Mouse (Mus musculus) neutrophil, adult 5-6 weeks (primary cell): ENCODE data around the gene Adgra3. TPM values are rescaled to one million over a fixed set of nuclear protein-coding genes. Genes with fewer than 3 reads are reported as not detected.

Source experiments
- ATAC-seq: fragments of 151-379, 151-347 bp; 2 replicates; pipeline ENCODE4 v1.8.0; 2017; ENCODE audit warnings: mild to moderate bottlenecking, moderate TSS enrichment; ENCODE audit not compliant: insufficient number of reproducible peaks, poor library complexity, low FRiP score, severe bottlenecking; ENCODE audit errors: extremely low read depth
- total RNA-seq: library from RNA; stranded (forward); fragments of 200-1000 nt; gene quantifications from 2 replicates; pipeline ENCODE4 v1.2.3, GENCODE M21; 2017

Gene Adgra3
- total RNA-seq, 1 experiment from 2014 or later: 0.35 TPM

DNA sequence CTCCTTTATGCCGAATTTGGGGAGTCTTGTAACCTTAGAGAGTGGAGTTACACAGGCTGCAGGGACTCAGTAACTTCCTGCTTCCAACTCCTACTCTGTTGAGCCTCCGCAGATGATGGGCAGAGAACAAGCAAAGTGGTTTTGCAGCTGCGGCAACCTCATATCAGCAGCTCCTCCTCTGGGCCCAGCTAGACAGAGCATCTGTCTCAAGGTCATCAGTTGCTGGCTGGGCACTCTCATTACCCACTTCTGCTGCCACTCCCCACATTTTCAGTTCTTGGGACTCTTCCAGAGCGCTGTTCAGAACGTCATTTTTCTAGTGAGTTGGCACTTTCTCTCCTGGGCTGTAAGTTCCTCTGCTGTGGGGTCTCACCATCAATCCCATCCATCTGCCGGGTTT, 24.6 kb downstream of the Adgra3 start:
- no peak for ATAC-seq

DNA sequence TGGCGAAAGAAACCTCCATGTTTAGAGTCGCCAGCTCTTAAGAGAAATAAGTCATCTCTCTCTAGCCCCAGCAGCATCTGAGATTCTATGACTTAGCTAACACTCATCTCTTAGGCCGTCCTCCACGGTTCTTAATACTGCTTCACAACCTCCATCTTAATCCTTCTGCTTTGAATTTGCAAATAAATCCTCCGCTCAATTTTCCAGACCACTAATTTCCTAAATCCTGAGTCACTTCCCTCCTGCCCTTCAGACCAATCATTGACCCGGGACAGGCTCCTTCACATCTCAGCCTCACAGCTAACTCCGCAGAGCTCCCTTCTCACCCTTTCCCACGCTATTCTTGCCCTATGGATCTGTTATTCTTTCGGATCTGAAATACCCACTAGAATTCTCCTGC, 25.1 kb downstream of the Adgra3 start:
- ATAC-seq: no peak

DNA sequence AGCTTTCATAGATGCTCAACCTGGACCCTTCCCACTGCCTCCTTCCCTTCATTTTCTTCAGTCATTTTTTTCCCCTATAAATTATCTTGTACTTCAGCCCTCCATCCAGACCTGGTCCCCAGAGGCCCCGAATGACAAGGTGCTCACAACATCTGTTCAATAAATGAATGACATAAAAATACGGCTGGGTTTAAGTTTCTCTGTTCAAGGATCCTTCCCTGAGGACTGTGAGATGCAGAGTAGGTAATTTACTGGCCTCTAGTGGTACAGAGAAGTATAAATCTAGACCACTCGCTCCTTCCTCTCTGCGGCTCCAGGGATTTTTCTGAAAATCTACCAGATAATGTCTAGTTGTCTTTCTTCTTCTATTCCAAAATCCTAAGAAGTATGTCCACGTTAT, 26.5 kb downstream of the Adgra3 start:
- ATAC-seq: no peak

- no peak for ATAC-seq
Observed at GRCm38 (mm10) chr5:50031763-50032272, 27.0 kb downstream of the Adgra3 start.

DNA sequence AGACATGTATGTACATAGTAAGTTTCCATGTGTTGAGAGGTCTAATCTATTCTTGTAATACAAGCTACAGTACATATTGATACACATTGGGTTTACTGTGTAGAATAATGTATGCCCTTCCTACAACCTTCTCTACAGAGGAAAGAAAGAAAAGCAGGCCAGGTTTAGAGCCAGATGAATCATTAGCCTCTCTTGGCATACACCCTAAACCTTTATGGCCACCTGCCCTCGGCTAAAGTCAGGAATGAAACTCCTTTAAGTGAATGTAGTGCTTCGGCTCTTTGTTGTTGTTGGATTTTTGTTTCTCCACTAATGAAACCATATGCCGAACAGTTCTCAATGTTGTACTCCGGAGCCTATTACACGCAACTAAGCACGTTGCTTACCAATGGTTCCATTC, 27.5 kb downstream of the Adgra3 start:
- no peak for ATAC-seq

DNA sequence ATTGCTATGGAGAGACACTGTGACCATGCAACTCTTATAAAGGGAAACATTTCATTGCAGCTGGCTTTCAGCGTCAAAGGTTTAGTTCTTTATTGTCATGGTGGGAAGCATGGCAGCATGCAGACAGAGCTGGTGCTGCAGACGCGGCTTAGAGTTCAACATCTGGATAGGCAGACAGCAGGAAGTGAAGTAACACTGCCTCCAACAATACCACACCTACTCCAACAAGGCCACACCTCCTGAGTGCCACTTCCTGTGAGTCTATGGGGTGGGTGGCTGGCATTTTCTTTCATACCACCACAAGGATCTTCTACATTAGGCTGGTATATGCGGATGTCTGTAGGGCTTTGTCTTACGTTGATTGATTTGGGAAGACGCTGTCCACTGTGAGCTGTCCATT, 29.1 kb downstream of the Adgra3 start:
- ATAC-seq: no peak

- no peak for ATAC-seq
Observed at GRCm38 (mm10) chr5:50027561-50027960, 31.2 kb downstream of the Adgra3 start.

- ATAC-seq: no peak
Observed at GRCm38 (mm10) chr5:50027001-50027400, 31.8 kb downstream of the Adgra3 start.

GRCm38 (mm10) chr5:50026148-50026547, 32.7 kb downstream of the Adgra3 start:
- no peak for ATAC-seq

GRCm38 (mm10) chr5:50024097-50024496, 34.7 kb downstream of the Adgra3 start:
- ATAC-seq: no peak

DNA sequence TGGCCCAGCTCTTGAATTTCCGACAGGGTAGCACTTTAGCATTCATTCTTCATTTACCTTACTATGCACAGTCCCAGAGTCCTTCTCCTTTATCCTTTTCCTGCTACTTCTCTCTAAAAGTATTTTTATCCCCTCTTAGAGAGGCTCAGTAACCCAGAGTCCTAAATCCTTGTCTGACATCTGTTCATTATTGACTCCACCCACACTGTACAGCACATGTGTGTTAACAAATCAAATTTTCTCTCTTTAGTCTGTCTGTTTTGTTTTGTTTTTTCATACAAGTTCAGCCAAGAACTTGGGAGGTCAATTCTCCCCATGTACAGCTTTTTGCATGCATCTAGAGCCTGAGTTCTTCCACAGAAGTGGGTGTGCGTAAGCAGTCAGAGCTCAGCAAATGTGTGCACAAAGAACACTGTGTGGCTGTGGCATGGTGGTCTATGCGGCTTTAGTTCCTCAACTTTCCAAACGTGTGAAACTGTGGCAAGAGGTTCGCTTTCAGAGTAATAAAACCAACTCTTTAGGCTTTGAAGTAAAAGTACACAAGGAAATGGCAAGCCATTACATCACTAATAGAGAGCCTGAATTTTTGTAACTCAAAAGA, 42.7 kb downstream of the Adgra3 start:
- no peak for ATAC-seq

DNA sequence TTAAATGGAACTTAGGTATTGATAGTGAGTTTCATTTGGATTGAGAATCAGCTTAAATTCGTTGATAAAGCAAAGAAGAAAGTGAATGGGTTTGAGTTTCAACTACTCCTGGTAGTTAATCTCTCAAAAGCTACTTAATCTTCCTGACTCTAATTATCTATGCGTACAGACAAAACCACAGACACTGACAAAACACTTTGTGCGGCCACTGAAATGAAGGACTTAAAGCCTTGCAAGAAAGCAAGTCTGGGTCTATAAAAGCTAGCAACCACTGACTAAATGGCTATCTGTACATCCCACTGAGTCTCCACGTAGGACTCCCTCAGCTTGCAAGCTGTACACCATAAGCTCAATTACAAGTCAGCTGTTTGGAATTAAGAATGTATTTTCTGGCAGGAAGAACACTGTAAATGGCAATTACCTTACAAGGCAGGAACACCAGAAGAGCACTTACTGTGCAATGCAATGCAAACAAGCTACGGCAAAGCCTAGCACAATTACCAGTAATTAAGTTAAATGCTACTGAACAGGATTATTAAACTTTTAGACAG, 43.6 kb downstream of the Adgra3 start:
- no peak for ATAC-seq

DNA sequence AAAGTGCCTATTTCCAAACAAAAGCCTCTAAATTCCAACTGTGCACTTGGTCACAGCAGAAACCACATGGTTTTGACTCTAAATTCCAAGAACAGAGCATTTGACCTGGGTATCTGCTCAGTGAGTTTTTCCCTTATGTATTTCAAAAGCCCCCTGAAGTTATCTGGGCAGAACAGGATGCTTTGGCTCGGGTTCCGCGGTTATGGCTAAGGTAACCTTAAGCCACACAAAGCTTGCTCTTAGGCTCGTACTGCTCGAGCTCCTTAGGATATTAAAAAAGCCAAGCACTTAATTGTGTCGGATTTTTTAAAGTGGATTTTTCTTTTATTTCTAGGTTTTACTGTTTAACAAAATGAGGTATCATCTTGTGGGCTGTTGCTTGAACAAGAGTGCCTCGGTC, 44.1 kb downstream of the Adgra3 start:
- ATAC-seq: no peak

DNA sequence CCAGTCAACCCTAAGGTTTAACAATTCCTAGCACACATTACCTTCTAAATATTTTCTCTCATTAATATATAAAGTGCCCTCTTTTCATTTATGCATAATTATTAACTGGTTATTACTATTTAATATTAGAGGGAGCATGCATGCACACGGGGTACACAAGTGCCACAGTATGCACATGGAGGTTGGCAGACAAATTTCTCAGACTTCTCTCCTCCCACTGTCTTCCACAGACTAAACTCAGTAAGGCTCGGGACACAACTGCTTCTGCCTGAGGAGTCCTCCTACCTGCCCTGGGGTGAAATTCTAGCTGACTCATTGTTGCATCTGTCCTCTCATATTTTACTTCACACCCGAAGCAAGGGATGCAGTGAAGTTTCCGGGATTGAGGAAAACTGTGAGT, 44.8 kb downstream of the Adgra3 start:
- ATAC-seq: no peak

GRCm38 (mm10) chr5:50008841-50009240, 50.0 kb downstream of the Adgra3 start:
- ATAC-seq: no peak

DNA sequence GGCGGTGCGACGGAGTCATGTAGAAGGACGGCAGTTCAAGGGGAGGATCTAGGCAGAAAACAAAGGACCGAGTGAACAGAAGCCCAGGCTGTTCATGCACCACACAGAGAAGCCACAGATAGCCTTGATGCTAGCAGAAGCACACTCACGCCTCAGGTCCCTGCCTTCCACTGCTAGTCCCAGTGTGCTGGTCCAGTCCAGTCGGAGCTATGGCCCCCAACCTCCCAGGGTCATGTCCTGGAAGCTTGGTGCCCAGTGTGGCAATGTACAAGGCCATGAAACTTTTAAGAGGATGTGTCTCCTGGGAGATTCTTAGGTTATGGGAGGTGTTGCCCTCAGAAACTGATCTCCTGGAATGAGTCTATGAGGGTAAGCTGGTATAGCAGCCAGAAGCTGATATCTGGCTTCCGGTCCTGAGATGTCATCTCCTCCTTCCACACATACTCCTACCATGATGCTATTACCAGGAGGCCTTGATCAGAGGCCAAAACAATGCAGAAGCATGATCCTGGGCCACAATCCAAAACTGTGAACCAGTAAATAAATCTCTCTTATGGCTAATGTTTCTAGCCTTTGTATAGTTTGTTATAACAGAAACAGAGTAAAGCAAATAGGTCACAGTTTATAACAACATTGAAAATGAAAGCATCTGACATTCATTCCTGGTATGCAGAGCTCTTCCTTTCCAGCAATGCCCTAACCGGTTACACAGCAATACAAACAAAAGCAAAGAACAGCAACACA, 51.7 kb downstream of the Adgra3 start:
- ATAC-seq: no peak

DNA sequence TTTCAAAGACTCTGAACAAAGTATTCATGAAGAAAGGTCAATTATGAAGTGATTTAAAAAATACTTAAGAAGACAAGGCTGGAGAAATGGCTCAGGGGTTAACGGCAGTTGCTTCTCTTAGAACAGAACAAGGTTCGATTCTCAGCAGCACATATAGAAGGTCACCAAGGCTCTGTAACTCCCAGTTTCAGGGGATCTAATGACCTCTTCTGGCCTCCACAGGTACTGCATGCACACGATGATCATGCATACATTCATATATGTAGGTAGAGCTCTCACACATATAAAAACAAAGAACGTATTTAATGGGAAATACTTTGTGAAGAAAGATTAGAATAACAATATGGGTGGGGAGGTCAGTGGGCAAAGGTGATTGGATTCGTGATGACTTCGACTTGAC, 56.5 kb downstream of the Adgra3 start:
- no peak for ATAC-seq

DNA sequence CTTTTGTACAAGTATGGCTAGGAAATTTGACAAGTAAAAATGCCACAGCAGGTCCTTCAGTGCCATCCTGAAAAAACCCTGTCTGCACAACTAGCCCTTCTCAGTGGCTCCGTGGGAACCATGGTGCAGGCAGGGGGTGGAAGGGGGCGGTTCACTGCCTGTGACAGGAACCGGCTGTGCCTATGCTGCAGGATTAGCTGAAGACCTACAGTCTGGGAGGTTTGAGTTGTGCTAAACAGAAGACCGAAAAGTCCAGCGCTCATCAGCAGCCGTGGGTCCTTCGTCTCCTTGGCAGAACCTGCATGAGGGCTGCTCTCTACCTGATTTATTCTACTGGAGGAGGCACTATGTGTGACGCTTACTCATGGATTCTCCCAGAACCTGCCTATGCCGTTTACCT, 59.0 kb downstream of the Adgra3 start:
- ATAC-seq: no peak

GRCm38 (mm10) chr5:49997019-49997418, 61.8 kb downstream of the Adgra3 start:
- no peak for ATAC-seq

DNA sequence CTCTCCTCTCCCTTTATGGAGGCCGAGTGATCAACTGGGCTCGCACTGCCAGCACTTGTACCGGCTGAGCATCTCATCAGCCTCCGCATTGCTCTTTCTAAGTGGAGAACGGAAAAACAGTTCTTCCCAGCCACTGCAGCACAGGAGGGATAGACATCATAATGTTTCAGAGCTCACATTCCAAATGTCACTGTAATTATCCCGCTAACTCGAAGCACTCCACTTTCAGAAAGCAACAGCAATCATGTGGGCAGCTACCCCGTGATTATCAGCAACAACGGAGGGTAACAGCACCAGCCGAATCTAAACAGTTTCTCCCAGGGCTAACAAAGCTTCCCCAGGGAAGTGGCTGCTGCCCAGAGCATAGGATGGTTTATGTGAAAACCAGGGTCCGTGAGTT, 62.3 kb downstream of the Adgra3 start:
- ATAC-seq: no peak
